Mouse (Mus musculus) liver, postnatal 0 days (tissue): Measurements from ENCODE around the gene Rprd1b. TPM values are rescaled to one million over a fixed set of nuclear protein-coding genes. Genes with fewer than 3 reads are reported as not detected.

ENCODE experiments used
- ATAC-seq: fragments of 200-750 bp; cut with Nextera tagmentation; 2 replicates; pipeline ENCODE4 v1.8.0; 2017; ENCODE audit warnings: mild to moderate bottlenecking, moderate library complexity
- DNase-seq: peaks from one replicate; pipeline ENCODE4 v3.0.0-alpha.2; 2016
- H3K27ac ChIP-seq: fragments of 300-500 bp; sonication (generic); 2 replicates; pipeline ENCODE4 v1.5.1; 2014; ENCODE audit warnings: antibody characterized with exemption, moderate library complexity, mild to moderate bottlenecking, low read depth
- H3K27me3 ChIP-seq: fragments of 300-500 bp; sonication (generic); 2 replicates; pipeline ENCODE4 v1.6.1; 2014; ENCODE audit warnings: low read length, control low read depth, mixed read lengths; ENCODE audit not compliant: insufficient read depth
- H3K36me3 ChIP-seq: fragments of 300-500 bp; sonication (generic); replicated peaks from 2 replicates; pipeline ENCODE4 v1.6.1; 2014; ENCODE audit warnings: mild to moderate bottlenecking, control low read depth, low read length, moderate library complexity, mixed read lengths; ENCODE audit not compliant: insufficient read depth
- H3K4me1 ChIP-seq: fragments of 300-500 bp; sonication (generic); 2 replicates; pipeline ENCODE4 v1.6.1; 2014; ENCODE audit warnings: antibody characterized with exemption, mild to moderate bottlenecking, control low read depth; ENCODE audit not compliant: insufficient read depth
- H3K4me2 ChIP-seq: fragments of 300-500 bp; sonication (generic); 2 replicates; pipeline ENCODE4 v1.6.1; 2014; ENCODE audit warnings: low read depth, mild to moderate bottlenecking, low read length, moderate library complexity, mixed read lengths
- H3K4me3 ChIP-seq: fragments of 300-500 bp; sonication (generic); 2 replicates; pipeline ENCODE4 v1.5.1; 2014; ENCODE audit warnings: low read depth, low read length
- H3K9ac ChIP-seq: fragments of 300-500 bp; sonication (generic); replicated peaks from 2 replicates; pipeline ENCODE4 v1.6.1; 2014; ENCODE audit warnings: mild to moderate bottlenecking, moderate library complexity
- H3K9me3 ChIP-seq: fragments of 300-500 bp; sonication (generic); 2 replicates; pipeline ENCODE4 v1.6.1; 2016; ENCODE audit warnings: mild to moderate bottlenecking, control low read depth, low read length, mixed read lengths
- CTCF ChIP-seq: sonication (generic); IDR thresholded peaks from 2 replicates; pipeline ENCODE4 v1.5.1; 2016; ENCODE audit warnings: antibody characterized with exemption, low read depth
- EP300 ChIP-seq: IDR thresholded peaks from 2 replicates; pipeline ENCODE4 v1.6.1; 2016; ENCODE audit warnings: antibody characterized with exemption, low read depth, mild to moderate bottlenecking
- WGBS: fragments of 180-500 bp; shearing (Covaris S2); extraction: QIAGEN DNeasy Blood & Tissue Kit; methylation state at CpG from one replicate; pipeline ENCODE4 v1.1.7; 2014; ENCODE audit not compliant: insufficient replicate concordance; 5-methylcytosine and 5-hydroxymethylcytosine counted together
- polyA plus RNA-seq: library from polyadenylated mRNA; unstranded; fragments of >200 nt; fragmentation: Nextera tagmentation; extraction: Ambion mirVana; gene quantifications from 2 replicates; pipeline ENCODE4 v1.2.1, GENCODE M21; 2015

Gene Rprd1b
- polyA plus RNA-seq = 15.6 and 17.4 TPM in 2 replicates

- H3K36me3 ChIP-seq = no peaks in the 10 kb centered on the region
- H3K27me3 ChIP-seq = no peaks in the 10 kb centered on the region
- TF ChIP-seq EP300 (peak; percentile 60; the same call in 1 of the 2 replicates), CTCF (no peak)
- peaks cover 28% of the 10 kb centered on the region for H3K4me1 ChIP-seq
- ATAC-seq = peak; percentile 95
- WGBS = under 1% methylated on average over 46 of the region's 52 CpGs
- peak within 1 kb of the TSS; percentile 84 for H3K27ac ChIP-seq
- H3K9ac ChIP-seq = peak within 1 kb of the TSS; percentile 79
- peak; percentile 95 for DNase-seq
- peak within 1 kb of the TSS; percentile 80 for H3K4me2 ChIP-seq
- no peaks in the 10 kb centered on the region for H3K9me3 ChIP-seq
- H3K4me3 ChIP-seq = peak within 1 kb of the TSS; percentile 77
Measured at GRCm38 (mm10) chr2:158028354-158028863, at the start of gene Rprd1b, which contains the start of gene Tti1. Gene Rprd1b, plus strand, starts transcription at chr2:158028497. Gene Tti1, minus strand, starts transcription at chr2:158028433.

- no peak for TF ChIP-seq EP300
- TF ChIP-seq CTCF = no peak
- H3K9me3 ChIP-seq = no peaks in the 10 kb centered on the region
- WGBS = 69% methylated on average over 5 of the region's 5 CpGs
- H3K9ac ChIP-seq = no peak overlapping the region
- peaks cover 4% of the 10 kb centered on the region; the same call in 1 of the 2 replicates for H3K36me3 ChIP-seq
- DNase-seq (no peak), ATAC-seq (no peak)
- peaks cover 16% of the 10 kb centered on the region; the same call in 1 of the 2 replicates for H3K27me3 ChIP-seq
- no peak overlapping the region for H3K27ac ChIP-seq
- no peak overlapping the region for H3K4me3 ChIP-seq
- H3K4me1 ChIP-seq = no peaks in the 10 kb centered on the region
- H3K4me2 ChIP-seq = no peak overlapping the region
Measured at GRCm38 (mm10) chr2:157979241-157979640, 49.1 kb upstream of the Rprd1b start.

GRCm38 (mm10) chr2:157982727-157983126 lies 45.6 kb upstream of the Rprd1b start:
- ATAC-seq (no peak), DNase-seq (no peak)
- Histone ChIP-seq H3K36me3 (peaks cover 4% of the 10 kb centered on the region), H3K27me3 (no peaks in the 10 kb centered on the region), H3K9ac (no peak overlapping the region), H3K4me3 (no peak overlapping the region), H3K4me1 (no peaks in the 10 kb centered on the region), H3K27ac (no peak overlapping the region), H3K4me2 (no peak overlapping the region), H3K9me3 (no peaks in the 10 kb centered on the region)
- TF ChIP-seq CTCF (no peak), EP300 (no peak)
- WGBS = 86% methylated on average over 3 of the region's 3 CpGs

- H3K36me3 ChIP-seq = peaks cover 4% of the 10 kb centered on the region
- WGBS = 76% methylated on average over 4 of the region's 4 CpGs
Measured at GRCm38 (mm10) chr2:157983276-157983675, 45.0 kb upstream of the Rprd1b start.

GRCm38 (mm10) chr2:157985611-157986010 lies 42.7 kb upstream of the Rprd1b start:
- Histone ChIP-seq H3K27me3 (no peaks in the 10 kb centered on the region), H3K27ac (no peak overlapping the region), H3K9ac (no peak overlapping the region), H3K36me3 (peaks cover 15% of the 10 kb centered on the region), H3K4me2 (no peak overlapping the region), H3K9me3 (no peaks in the 10 kb centered on the region), H3K4me3 (no peak overlapping the region), H3K4me1 (no peaks in the 10 kb centered on the region)
- 91% methylated on average over 4 of the region's 4 CpGs for WGBS
- no peak for TF ChIP-seq CTCF
- DNase-seq (no peak), ATAC-seq (no peak)

More at GRCm38 (mm10) chr2:157983276-157983675, 45.0 kb upstream of the Rprd1b start:
- no peak for DNase-seq
- TF ChIP-seq CTCF (no peak), EP300 (no peak)
- Histone ChIP-seq H3K4me2 (no peak overlapping the region), H3K4me1 (no peaks in the 10 kb centered on the region), H3K4me3 (no peak overlapping the region), H3K9me3 (no peaks in the 10 kb centered on the region), H3K27me3 (no peaks in the 10 kb centered on the region), H3K27ac (no peak overlapping the region), H3K9ac (no peak overlapping the region)
- ATAC-seq = no peak

- DNase-seq (no peak), ATAC-seq (no peak)
- Histone ChIP-seq H3K4me2 (no peak overlapping the region), H3K27ac (no peak overlapping the region), H3K9me3 (no peaks in the 10 kb centered on the region), H3K4me1 (no peaks in the 10 kb centered on the region), H3K27me3 (no peaks in the 10 kb centered on the region), H3K9ac (no peak overlapping the region), H3K4me3 (no peak overlapping the region), H3K36me3 (peaks cover 18% of the 10 kb centered on the region)
- TF ChIP-seq CTCF (no peak), EP300 (no peak)
- WGBS = 79% methylated on average over 6 of the region's 6 CpGs
Measured at GRCm38 (mm10) chr2:157986235-157986634, 42.1 kb upstream of the Rprd1b start.
